Mouse (Mus musculus) MEL (cell line): ENCODE data around the gene C130026I21Rik. TPM values are rescaled to one million over a fixed set of nuclear protein-coding genes. Genes with fewer than 3 reads are reported as not detected.
"Not testable (repeated sequence)": the region's sequence is repeated elsewhere in the genome, so short reads cannot be mapped to it uniquely, and the experiment has no call there.

Experiments used
- DNase-seq: peaks from one replicate; pipeline ENCODE4 v3.0.0; 2011; ENCODE audit warnings: low read depth, low spot score
- H3K27ac ChIP-seq: 2 replicates; pipeline ENCODE4 v1.5.1; 2012; ENCODE audit warnings: low read depth, mild to moderate bottlenecking, control low read depth, low read length, moderate library complexity; ENCODE audit not compliant: control insufficient read depth
- H3K27me3 ChIP-seq, 2 experiments: fragments of 150-350 bp in 1 of 2; sonication (generic) in 1 of 2; 2 replicates each; pipeline ENCODE4 v1.6.1; 2012; ENCODE audit warnings: low read length in 2 of 2, mild to moderate bottlenecking in 2 of 2, improper control_type of control experiment in 1 of 2, moderate library complexity in 1 of 2; ENCODE audit not compliant: insufficient read depth in 2 of 2, control insufficient read depth in 1 of 2
- H3K36me3 ChIP-seq, 2 experiments: 2 replicates each; pipeline ENCODE4 v1.6.1; 2012 to 2014; ENCODE audit warnings: low read length in 2 of 2, improper control_type of control experiment in 1 of 2, inconsistent platforms in 1 of 2, mild to moderate bottlenecking in 1 of 2; ENCODE audit not compliant: insufficient read depth in 2 of 2, control insufficient read depth in 1 of 2
- H3K4me1 ChIP-seq, 2 experiments: fragments of 150-350 bp in 1 of 2; sonication (generic) in 1 of 2; 2 replicates each; pipeline ENCODE4 v1.6.1; 2012; ENCODE audit warnings: low read length in 2 of 2, improper control_type of control experiment in 1 of 2, mild to moderate bottlenecking in 1 of 2; ENCODE audit not compliant: insufficient read depth in 2 of 2, control insufficient read depth in 1 of 2
- H3K4me3 ChIP-seq, 2 experiments: fragments of 150-350 bp in 1 of 2; sonication (generic) in 1 of 2; 2 replicates each; pipeline ENCODE4 v1.5.1; 2012; ENCODE audit warnings: low read depth in 2 of 2, low read length in 2 of 2, mild to moderate bottlenecking in 2 of 2, moderate library complexity in 2 of 2, control low read depth in 1 of 2, improper control_type of control experiment in 1 of 2; ENCODE audit not compliant: control insufficient read depth in 1 of 2, insufficient read depth in 1 of 2
- H3K79me2 ChIP-seq: 2 replicates; pipeline ENCODE4 v1.6.1; 2012; ENCODE audit warnings: mild to moderate bottlenecking, low read length, moderate library complexity; ENCODE audit not compliant: control insufficient read depth, poor library complexity, insufficient read depth
- H3K9ac ChIP-seq: 2 replicates; pipeline ENCODE4 v1.6.1; 2012; ENCODE audit warnings: low read depth, mild to moderate bottlenecking, control low read depth, low read length, moderate library complexity; ENCODE audit not compliant: control insufficient read depth, poor library complexity, severe bottlenecking
- H3K9me3 ChIP-seq: fragments of 150-350 bp; sonication (generic); replicated peaks from 2 replicates; pipeline ENCODE4 v1.6.1; 2012; ENCODE audit warnings: mild to moderate bottlenecking, low read length, improper control_type of control experiment, moderate library complexity; ENCODE audit not compliant: insufficient read depth
- polyA plus RNA-seq, 2 experiments: library from polyadenylated mRNA; stranded (reverse) in 1 of 2; unstranded in 1 of 2; fragments of >175 nt in 1 of 2; fragments of >200 nt in 1 of 2; gene quantifications; 2 replicates each; pipeline versions ENCODE4 v1.2.1 to v1.2.4; 2012; ENCODE audit warnings: low replicate concordance in 2 of 2, low read depth in 1 of 2; ENCODE audit not compliant: insufficient read length in 2 of 2, insufficient read depth in 1 of 2, missing spikeins in 1 of 2
- total RNA-seq: library from RNA; depleted of rRNA; stranded (reverse); fragments of 300-350 nt; gene quantifications from 2 replicates; pipeline ENCODE4 v1.2.3, GENCODE M21; 2012

Gene C130026I21Rik
- total and polyA plus RNA-seq, 3 experiments: 1.5 to 2.2 TPM; not detected in 1

- not testable (repeated sequence) for DNase-seq, H3K27ac ChIP-seq
Measured at GRCm38 (mm10) chr1:85007737-85008136, 262.6 kb downstream of the C130026I21Rik start.

GRCm38 (mm10) chr1:84999241-84999640, 271.1 kb downstream of the C130026I21Rik start:
- DNase-seq, H3K27ac ChIP-seq, H3K36me3 ChIP-seq, H3K27me3 ChIP-seq, H3K9ac ChIP-seq, H3K9me3 ChIP-seq, H3K79me2 ChIP-seq, H3K4me3 ChIP-seq, H3K4me1 ChIP-seq: not testable (repeated sequence)

More at GRCm38 (mm10) chr1:85007737-85008136, 262.6 kb downstream of the C130026I21Rik start:
- not testable (repeated sequence) for H3K79me2 ChIP-seq, H3K36me3 ChIP-seq, H3K27me3 ChIP-seq, H3K9ac ChIP-seq, H3K4me1 ChIP-seq, H3K9me3 ChIP-seq, H3K4me3 ChIP-seq

GRCm38 (mm10) chr1:84996305-84996704, 274.1 kb downstream of the C130026I21Rik start:
- H3K9ac ChIP-seq, H3K27me3 ChIP-seq, H3K36me3 ChIP-seq, H3K27ac ChIP-seq, H3K4me1 ChIP-seq, H3K9me3 ChIP-seq, H3K79me2 ChIP-seq, DNase-seq, H3K4me3 ChIP-seq: not testable (repeated sequence)

GRCm38 (mm10) chr1:84994461-84994860, 275.9 kb downstream of the C130026I21Rik start:
- not testable (repeated sequence) for H3K4me3 ChIP-seq, H3K9me3 ChIP-seq, H3K9ac ChIP-seq, H3K27me3 ChIP-seq, H3K4me1 ChIP-seq, H3K79me2 ChIP-seq, DNase-seq, H3K36me3 ChIP-seq, H3K27ac ChIP-seq

GRCm38 (mm10) chr1:84993688-84994319, 276.6 kb downstream of the C130026I21Rik start:
- H3K36me3 ChIP-seq, H3K27ac ChIP-seq, DNase-seq, H3K27me3 ChIP-seq, H3K79me2 ChIP-seq, H3K9ac ChIP-seq, H3K9me3 ChIP-seq, H3K4me3 ChIP-seq, H3K4me1 ChIP-seq: not testable (repeated sequence)

GRCm38 (mm10) chr1:84993235-84993634, 277.1 kb downstream of the C130026I21Rik start:
- H3K4me1 ChIP-seq, DNase-seq, H3K9me3 ChIP-seq, H3K36me3 ChIP-seq, H3K9ac ChIP-seq, H3K27me3 ChIP-seq, H3K79me2 ChIP-seq, H3K4me3 ChIP-seq, H3K27ac ChIP-seq: not testable (repeated sequence)

- not testable (repeated sequence) for H3K27ac ChIP-seq, H3K4me1 ChIP-seq, H3K9me3 ChIP-seq, H3K36me3 ChIP-seq, H3K9ac ChIP-seq, DNase-seq, H3K27me3 ChIP-seq, H3K4me3 ChIP-seq, H3K79me2 ChIP-seq
Measured at GRCm38 (mm10) chr1:84992827-84993226, 277.5 kb downstream of the C130026I21Rik start.
